Mouse (Mus musculus) cerebellum, adult 2 months (tissue): ENCODE data around the gene Tdrd9.

ENCODE experiments used
- CTCF ChIP-seq: fragments of 200-500 bp; IDR thresholded peaks from 2 replicates; pipeline ENCODE4 v1.5.1; 2011; ENCODE audit warnings: low read depth, mild to moderate bottlenecking, control low read depth, low read length, moderate library complexity, borderline replicate concordance; ENCODE audit not compliant: insufficient read depth
- POLR2A ChIP-seq: fragments of 200-500 bp; IDR thresholded peaks from 2 replicates; pipeline ENCODE4 v1.6.1; 2011; ENCODE audit warnings: low read length, control low read depth, borderline replicate concordance; ENCODE audit not compliant: insufficient read depth

GRCm38 (mm10) chr12:112108696-112109445, 137.5 kb downstream of the Tdrd9 start:
- no peak for TF ChIP-seq POLR2A
- TF ChIP-seq CTCF: no peak
